Mouse (Mus musculus) kidney, adult 2 months (tissue): ENCODE data around the gene Pla2g1b. TPM values are rescaled to one million over a fixed set of nuclear protein-coding genes. Genes with fewer than 3 reads are reported as not detected.
A peak's percentile ranks its signal among the peaks of the same experiment; 100 is the strongest.

ENCODE experiments used
- DNase-seq: peaks from one replicate; pipeline ENCODE4 v3.0.0; 2021
- H3K27ac ChIP-seq: fragments of 200-500 bp; 2 replicates; pipeline ENCODE4 v1.5.1; 2012; ENCODE audit warnings: low read depth, low read length, control low read depth, inconsistent platforms; ENCODE audit not compliant: insufficient read depth
- H3K27me3 ChIP-seq: fragments of 200-500 bp; replicated peaks from 2 replicates; pipeline ENCODE4 v1.6.1; 2012; ENCODE audit warnings: mild to moderate bottlenecking, moderate library complexity, low read length, inconsistent platforms; ENCODE audit not compliant: control insufficient read depth, insufficient read depth
- H3K36me3 ChIP-seq: fragments of 200-500 bp; 2 replicates; pipeline ENCODE4 v1.6.1; 2012; ENCODE audit warnings: mild to moderate bottlenecking, moderate library complexity, low read length, inconsistent platforms; ENCODE audit not compliant: control insufficient read depth, insufficient read depth
- H3K4me1 ChIP-seq: fragments of 200-500 bp; 2 replicates; pipeline ENCODE4 v1.6.1; 2011; ENCODE audit warnings: low read length; ENCODE audit not compliant: control insufficient read depth, insufficient read depth
- H3K4me3 ChIP-seq: fragments of 200-500 bp; 2 replicates; pipeline ENCODE4 v1.5.1; 2011; ENCODE audit warnings: mild to moderate bottlenecking, low read depth, low read length, control low read depth; ENCODE audit not compliant: insufficient read depth
- CTCF ChIP-seq: fragments of 200-500 bp; conservative IDR thresholded peaks from 2 replicates; pipeline ENCODE4 v1.5.1; 2011; ENCODE audit warnings: low read depth, mild to moderate bottlenecking, control low read depth, low read length, moderate library complexity, mixed read lengths; ENCODE audit not compliant: insufficient read depth, insufficient read length
- POLR2A ChIP-seq: fragments of 200-500 bp; IDR thresholded peaks from one replicate; pipeline ENCODE4 v1.6.1; 2011; ENCODE audit warnings: low read depth, low read length, control low read depth
- WGBS: fragments of 180-500 bp; shearing (Covaris S2); methylation state at CpG from one replicate; pipeline ENCODE4 v1.1.7; 2018; 5-methylcytosine and 5-hydroxymethylcytosine counted together
- polyA plus RNA-seq: library from polyadenylated mRNA; depleted of rRNA; stranded (reverse); fragments of >200 nt; gene quantifications from 2 replicates; pipeline ENCODE4 v1.2.3, GENCODE M21; 2012

The Pla2g1b gene
- polyA plus RNA-seq, 1 experiment = 0.74 TPM

DNA sequence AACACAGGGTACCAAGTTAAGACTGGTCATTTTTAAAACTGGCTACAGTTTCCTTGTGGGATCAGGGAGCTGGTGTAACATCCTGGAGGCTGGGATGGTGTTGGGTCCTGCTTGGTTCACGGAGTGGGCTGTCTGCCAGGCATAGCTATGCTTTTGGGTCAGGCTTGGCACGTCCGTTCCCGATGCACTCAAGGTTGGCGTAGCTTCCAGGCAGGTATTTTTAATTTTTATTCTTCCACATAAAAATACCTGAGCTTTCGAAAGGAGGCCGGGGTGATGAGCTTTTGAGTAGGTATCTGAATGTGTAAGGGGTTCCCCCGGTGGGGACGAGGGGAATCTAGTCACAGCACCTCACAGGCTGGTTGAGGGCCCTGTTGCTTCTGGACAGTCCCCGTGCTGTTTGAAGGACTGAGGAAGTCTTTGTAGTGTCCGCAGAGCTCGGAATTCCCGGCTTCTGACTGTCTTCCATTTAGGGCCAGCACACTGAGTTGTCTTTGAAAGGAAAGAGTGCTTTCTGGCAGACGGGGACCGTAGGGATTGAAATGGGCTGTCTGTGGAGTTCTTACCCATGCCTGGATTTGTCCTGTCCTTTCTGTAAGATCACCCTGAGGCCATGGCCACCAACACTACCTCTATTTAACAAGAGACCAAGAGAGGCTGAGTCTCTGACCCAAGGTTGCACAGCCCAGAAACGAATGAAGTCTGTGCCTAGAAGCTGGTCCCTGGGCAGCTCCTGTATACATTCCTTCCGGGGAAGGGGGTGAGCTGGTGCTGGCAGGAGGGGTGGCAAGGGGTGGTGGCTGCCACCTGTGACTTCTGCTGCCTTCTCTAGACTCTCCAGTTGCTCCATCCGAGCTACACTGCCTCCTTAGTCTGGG is 42.2 kb downstream of the Pla2g1b start:
- TF ChIP-seq CTCF (no peak), POLR2A (peak; percentile 13)
- Histone ChIP-seq H3K27me3 (no peaks in the 10 kb centered on the region), H3K27ac (peak overlapping the region; percentile 82), H3K36me3 (no peaks in the 10 kb centered on the region), H3K4me3 (peak overlapping the region; percentile 97), H3K4me1 (peaks cover 24% of the 10 kb centered on the region)
- DNase-seq = peak; percentile 91
- 6% methylated on average over 18 of the region's 18 CpGs for WGBS

DNA sequence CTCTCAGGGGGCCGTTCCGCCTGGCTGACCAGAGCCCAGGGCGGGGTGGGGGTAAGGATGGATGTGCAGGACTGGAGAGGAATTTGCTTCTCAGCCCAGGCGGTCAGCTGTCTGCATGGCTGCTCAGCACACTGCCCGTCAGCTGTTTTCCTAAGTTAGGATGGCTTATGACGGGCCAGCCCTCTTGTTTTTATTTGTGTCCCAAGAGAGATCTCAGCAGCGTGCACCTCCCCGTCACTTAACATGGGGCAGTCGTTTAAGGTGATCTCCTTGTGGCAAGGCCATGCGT is 42.7 kb downstream of the Pla2g1b start:
- Histone ChIP-seq H3K36me3 (no peaks in the 10 kb centered on the region), H3K27me3 (no peaks in the 10 kb centered on the region), H3K4me1 (peaks cover 30% of the 10 kb centered on the region), H3K27ac (peak overlapping the region; percentile 82), H3K4me3 (peak overlapping the region; percentile 97)
- WGBS = 2% methylated on average over 10 of the region's 10 CpGs
- TF ChIP-seq CTCF (no peak), POLR2A (no peak)
- DNase-seq = peak; percentile 95

DNA sequence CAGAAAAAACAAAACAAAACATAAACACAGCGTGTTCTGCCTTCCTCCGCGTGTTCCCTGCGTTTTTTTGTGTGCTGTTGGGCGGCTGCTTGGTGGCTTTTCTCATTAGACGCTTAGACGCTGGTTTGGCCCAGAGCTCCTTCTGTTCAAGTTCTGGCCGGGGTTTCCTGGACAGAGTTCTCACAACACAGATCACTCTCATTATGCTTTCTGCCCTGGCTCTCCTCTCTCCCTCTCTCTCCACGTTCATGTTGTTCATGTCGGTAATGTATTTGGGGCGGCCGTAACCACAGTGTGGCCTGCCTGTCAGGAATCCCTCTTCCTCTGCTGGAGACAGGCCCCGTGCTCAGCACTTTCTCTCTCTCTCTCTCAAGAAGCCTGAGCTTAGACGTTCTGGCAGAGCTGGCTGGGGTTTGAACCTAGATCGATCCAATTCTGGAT is 43.3 kb downstream of the Pla2g1b start:
- H3K4me3 ChIP-seq = peak overlapping the region; percentile 40
- peaks cover 36% of the 10 kb centered on the region for H3K4me1 ChIP-seq
- WGBS = 1% methylated on average over 15 of the region's 15 CpGs
- TF ChIP-seq POLR2A (no peak), CTCF (no peak)
- no peaks in the 10 kb centered on the region for H3K27me3 ChIP-seq
- peak; percentile 82 for DNase-seq
- no peaks in the 10 kb centered on the region for H3K36me3 ChIP-seq
- peak overlapping the region; percentile 82 for H3K27ac ChIP-seq

DNA sequence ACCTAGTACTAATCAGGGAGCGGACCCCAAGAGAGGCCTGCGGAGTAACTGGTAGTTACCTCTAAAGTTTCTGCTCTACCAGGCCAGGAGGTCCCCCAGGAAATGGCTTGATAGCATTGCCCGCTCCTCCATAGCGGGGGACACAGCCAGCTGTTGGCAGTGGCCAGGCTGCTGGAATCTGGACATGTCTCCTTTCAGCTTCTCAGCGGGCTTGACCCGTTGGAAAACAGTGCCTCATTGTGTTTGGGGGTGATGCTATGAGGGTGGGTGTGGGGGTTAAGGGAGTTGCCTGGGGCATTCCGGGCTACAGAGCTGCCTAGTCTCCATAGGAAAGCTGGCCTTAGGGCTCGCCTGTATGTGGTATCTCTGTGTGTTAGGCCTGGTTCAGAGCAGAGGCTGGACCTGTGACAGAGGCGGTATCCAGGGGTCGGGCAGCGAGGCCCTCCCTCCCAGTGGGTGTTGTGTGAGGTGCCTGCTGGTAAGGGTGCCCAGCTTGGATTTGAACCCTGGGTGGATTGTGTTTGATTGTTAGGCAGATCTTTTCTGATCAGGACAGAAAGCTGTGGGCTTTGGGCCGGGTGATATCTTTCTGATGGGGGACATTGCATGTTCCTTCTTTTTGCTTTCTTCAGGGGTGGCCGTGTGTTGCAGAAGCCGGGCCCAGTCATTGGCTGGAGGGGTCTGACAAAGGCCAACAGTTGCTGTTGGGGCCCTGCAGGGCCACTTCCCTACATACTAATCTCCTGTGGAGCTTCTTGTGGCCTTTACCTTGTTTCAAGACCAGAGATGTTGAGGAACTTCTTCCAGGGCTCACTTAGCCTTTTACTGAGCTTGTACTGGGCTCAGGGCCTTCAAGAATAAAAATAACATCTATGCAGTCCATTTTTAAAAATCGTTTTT is 44.0 kb downstream of the Pla2g1b start:
- peaks cover 43% of the 10 kb centered on the region for H3K4me1 ChIP-seq

DNA sequence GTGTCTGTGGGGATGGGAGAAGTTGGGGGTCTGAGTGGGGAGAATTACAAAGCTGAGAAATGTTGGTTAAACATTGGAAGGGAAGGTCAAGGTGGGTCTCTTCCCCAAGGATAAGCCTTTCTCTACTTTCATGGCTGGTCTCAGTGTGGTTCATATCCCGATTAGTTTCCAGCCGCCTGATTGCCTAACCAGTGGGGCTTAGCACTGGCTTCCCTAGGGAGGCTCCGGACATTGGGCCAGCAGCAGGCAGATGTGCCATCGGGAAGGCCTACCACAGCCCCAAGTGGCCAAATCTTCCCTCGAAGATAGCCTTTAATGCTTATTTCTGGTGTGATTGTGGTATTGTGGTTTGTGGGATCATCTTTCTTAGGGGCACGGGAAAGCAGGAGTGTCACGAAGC is 46.3 kb downstream of the Pla2g1b start:
- Histone ChIP-seq H3K27ac (no peak overlapping the region), H3K4me3 (no peak overlapping the region), H3K27me3 (no peaks in the 10 kb centered on the region), H3K4me1 (peaks cover 50% of the 10 kb centered on the region), H3K36me3 (no peaks in the 10 kb centered on the region)
- WGBS = 87% methylated on average over 7 of the region's 7 CpGs
- TF ChIP-seq POLR2A (no peak), CTCF (no peak)
- no peak for DNase-seq

More for the DNA sequence above, 44.0 kb downstream of the Pla2g1b start:
- TF ChIP-seq CTCF = no peak
- TF ChIP-seq POLR2A = no peak
- WGBS = 40% methylated on average over 15 of the region's 15 CpGs
- no peaks in the 10 kb centered on the region for H3K27me3 ChIP-seq
- H3K27ac ChIP-seq = peak overlapping the region; percentile 82
- no peak for DNase-seq
- H3K4me3 ChIP-seq = peak overlapping the region; percentile 40
- no peaks in the 10 kb centered on the region for H3K36me3 ChIP-seq

DNA sequence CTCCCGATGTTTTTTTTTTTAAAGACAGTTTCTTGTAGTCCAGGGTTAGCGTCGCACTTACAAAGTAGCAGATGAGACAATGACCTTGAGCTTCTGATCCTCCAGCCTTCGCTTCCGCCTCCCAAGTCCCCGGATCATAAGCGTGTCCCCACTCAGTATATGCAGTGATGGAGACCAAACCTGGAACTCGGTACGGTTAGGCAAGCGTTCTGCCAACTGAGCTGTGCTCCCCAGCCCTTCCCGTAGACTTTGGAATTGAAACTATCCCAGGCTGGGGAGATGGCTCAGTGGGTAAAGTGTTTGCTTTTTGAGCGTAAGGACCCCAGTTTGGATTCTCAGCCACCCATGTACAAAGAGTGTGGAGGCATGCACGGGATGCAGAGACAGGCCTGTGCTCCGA is 47.2 kb downstream of the Pla2g1b start:
- H3K4me1 ChIP-seq = peaks cover 50% of the 10 kb centered on the region
- no peak overlapping the region for H3K4me3 ChIP-seq
- no peak for DNase-seq
- no peaks in the 10 kb centered on the region for H3K27me3 ChIP-seq
- no peak overlapping the region for H3K27ac ChIP-seq
- WGBS = 72% methylated on average over 14 of the region's 14 CpGs
- no peaks in the 10 kb centered on the region for H3K36me3 ChIP-seq
- TF ChIP-seq CTCF = no peak
- TF ChIP-seq POLR2A = no peak

DNA sequence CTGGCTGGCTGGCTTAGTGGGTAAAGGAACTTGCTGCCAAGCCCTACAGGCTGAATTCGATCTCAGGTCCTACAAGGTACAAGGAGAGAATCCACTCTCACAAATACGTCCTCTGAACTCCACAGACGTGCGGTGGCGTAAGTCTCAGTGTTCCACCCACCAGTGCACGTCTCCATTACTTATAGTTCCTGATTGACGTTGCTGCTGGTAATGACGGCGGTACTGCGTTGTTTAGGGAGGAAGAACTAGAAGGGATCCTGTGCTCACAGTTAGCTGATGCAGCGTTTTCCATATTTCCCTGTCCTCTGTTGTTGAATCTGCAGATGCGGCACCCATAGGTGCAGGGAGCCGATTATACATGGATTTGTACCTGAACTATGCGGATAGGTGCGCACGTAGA is 47.7 kb downstream of the Pla2g1b start:
- 85% methylated on average over 16 of the region's 16 CpGs for WGBS
- no peaks in the 10 kb centered on the region for H3K36me3 ChIP-seq
- 0 out of 2 replicates have a peak overlapping the region, but pooled peaks have one; percentile 66 for H3K27ac ChIP-seq
- H3K27me3 ChIP-seq = no peaks in the 10 kb centered on the region
- H3K4me3 ChIP-seq = no peak overlapping the region
- no peak for DNase-seq
- peaks cover 50% of the 10 kb centered on the region for H3K4me1 ChIP-seq
- TF ChIP-seq POLR2A = no peak
- no peak for TF ChIP-seq CTCF
